Mouse (Mus musculus): ENCODE measurements at regions not wholly inside any gene's neighbourhood (a gene's known extent, or its start where the extent isn't known, plus 50 kb on each side); places are given as distances from the start of the nearest gene placed in this dataset.

GRCm38 (mm10) chr14:86445139-86445538, 695.9 kb downstream of the Diaph3 start:
- Histone ChIP-seq H3K27me3 (ENCODE audit: insufficient read depth, low read length) (no peaks in the 10 kb centered on the region), H3K36me3 (ENCODE audit: insufficient read depth) (no peaks in the 10 kb centered on the region), H3K4me2 (ENCODE audit: low read depth) (no peak overlapping the region), H3K9ac (no peak overlapping the region), H3K4me1 (ENCODE audit: insufficient read depth) (0 out of 2 replicates have a peak, but pooled peaks cover 4% of the 10 kb centered on the region), H3K27ac (ENCODE audit: low read depth, low read length) (no peak overlapping the region), H3K4me3 (ENCODE audit: low read depth, low read length) (no peak overlapping the region), H3K9me3 (ENCODE audit: low read length) (no peaks in the 10 kb centered on the region)
- no peak for ATAC-seq
- TF ChIP-seq CTCF (IDR thresholded peaks at IDR 0.05; ENCODE audit: low read depth), result no peak
- no peak for DNase-seq
- 79% methylated on average over 4 of the region's 4 CpGs for WGBS

GRCm38 (mm10) chr14:86443921-86444835, 696.9 kb downstream of the Diaph3 start:
- Histone ChIP-seq H3K9me3 (ENCODE audit: low read length) (no peaks in the 10 kb centered on the region), H3K9ac (no peak overlapping the region), H3K4me3 (ENCODE audit: low read depth, low read length) (no peak overlapping the region), H3K4me1 (ENCODE audit: insufficient read depth) (0 out of 2 replicates have a peak, but pooled peaks cover 4% of the 10 kb centered on the region), H3K4me2 (ENCODE audit: low read depth) (no peak overlapping the region), H3K27me3 (ENCODE audit: insufficient read depth, low read length) (no peaks in the 10 kb centered on the region), H3K36me3 (ENCODE audit: insufficient read depth) (no peaks in the 10 kb centered on the region), H3K27ac (ENCODE audit: low read depth, low read length) (no peak overlapping the region)
- no peak for DNase-seq
- no peak for ATAC-seq
- 30% methylated on average over 5 of the region's 5 CpGs for WGBS
- TF ChIP-seq CTCF (IDR thresholded peaks at IDR 0.05; ENCODE audit: low read depth), result no peak

GRCm38 (mm10) chr14:86441895-86442679, 698.9 kb downstream of the Diaph3 start:
- ATAC-seq (peak; percentile 32; the same call in 1 of the 2 replicates), DNase-seq (peak; percentile 31)
- Histone ChIP-seq H3K4me2 (ENCODE audit: low read depth) (no peak overlapping the region), H3K27ac (ENCODE audit: low read depth, low read length) (no peak overlapping the region), H3K9me3 (ENCODE audit: low read length) (no peaks in the 10 kb centered on the region), H3K4me3 (ENCODE audit: low read depth, low read length) (no peak overlapping the region), H3K27me3 (ENCODE audit: insufficient read depth, low read length) (no peaks in the 10 kb centered on the region), H3K4me1 (ENCODE audit: insufficient read depth) (0 out of 2 replicates have a peak, but pooled peaks cover 4% of the 10 kb centered on the region), H3K9ac (no peak overlapping the region), H3K36me3 (ENCODE audit: insufficient read depth) (no peaks in the 10 kb centered on the region)
- 27% methylated on average over 9 of the region's 9 CpGs for whole genome bisulfite sequencing
- TF ChIP-seq CTCF (IDR thresholded peaks at IDR 0.05; ENCODE audit: low read depth), result no peak

GRCm38 (mm10) chr14:86437383-86437782, 703.7 kb downstream of the Diaph3 start:
- no peak overlapping the region for H3K27ac ChIP-seq (ENCODE audit: low read depth, low read length)
- 87% methylated on average over 3 of the region's 3 CpGs for WGBS
- TF ChIP-seq CTCF (IDR thresholded peaks at IDR 0.05; ENCODE audit: low read depth), result no peak
- DNase-seq, result no peak
- ATAC-seq, result no peak
- no peak overlapping the region for H3K9ac ChIP-seq
- H3K36me3 ChIP-seq (ENCODE audit: insufficient read depth), result no peaks in the 10 kb centered on the region
- no peak overlapping the region for H3K4me3 ChIP-seq (ENCODE audit: low read depth, low read length)
- H3K9me3 ChIP-seq (ENCODE audit: low read length), result no peaks in the 10 kb centered on the region
- H3K27me3 ChIP-seq (ENCODE audit: insufficient read depth, low read length), result no peaks in the 10 kb centered on the region
- H3K4me2 ChIP-seq (ENCODE audit: low read depth), result no peak overlapping the region
- no peaks in the 10 kb centered on the region for H3K4me1 ChIP-seq (ENCODE audit: insufficient read depth)

GRCm38 (mm10) chr14:86435345-86435744, 705.7 kb downstream of the Diaph3 start:
- Histone ChIP-seq H3K9me3 (ENCODE audit: low read length) (no peaks in the 10 kb centered on the region), H3K9ac (no peak overlapping the region), H3K4me3 (ENCODE audit: low read depth, low read length) (no peak overlapping the region), H3K4me2 (ENCODE audit: low read depth) (no peak overlapping the region), H3K4me1 (ENCODE audit: insufficient read depth) (no peaks in the 10 kb centered on the region), H3K27me3 (ENCODE audit: insufficient read depth, low read length) (no peaks in the 10 kb centered on the region), H3K36me3 (ENCODE audit: insufficient read depth) (no peaks in the 10 kb centered on the region), H3K27ac (ENCODE audit: low read depth, low read length) (no peak overlapping the region)
- 92% methylated on average over 2 of the region's 2 CpGs for WGBS
- DNase-seq (no peak), ATAC-seq (no peak)
- TF ChIP-seq CTCF (IDR thresholded peaks at IDR 0.05; ENCODE audit: low read depth), result no peak

GRCm38 (mm10) chr14:86431215-86431816, 709.7 kb downstream of the Diaph3 start:
- H3K4me1 ChIP-seq (ENCODE audit: insufficient read depth), result no peaks in the 10 kb centered on the region
- no peak overlapping the region for H3K4me3 ChIP-seq (ENCODE audit: low read depth, low read length)
- no peaks in the 10 kb centered on the region for H3K36me3 ChIP-seq (ENCODE audit: insufficient read depth)
- DNase-seq, result no peak
- ATAC-seq, result no peak
- H3K9ac ChIP-seq, result no peak overlapping the region
- H3K27me3 ChIP-seq (ENCODE audit: insufficient read depth, low read length), result no peaks in the 10 kb centered on the region
- no peak overlapping the region for H3K4me2 ChIP-seq (ENCODE audit: low read depth)
- H3K27ac ChIP-seq (ENCODE audit: low read depth, low read length), result no peak overlapping the region
- 85% methylated on average over 6 of the region's 6 CpGs for WGBS
- no peak for TF ChIP-seq CTCF (IDR thresholded peaks at IDR 0.05; ENCODE audit: low read depth)
- H3K9me3 ChIP-seq (ENCODE audit: low read length), result no peaks in the 10 kb centered on the region
